Mouse (Mus musculus) CH12.LX (cell line): Measurements from ENCODE around the gene Mknk1.

Source experiments
- CHD1 ChIP-seq: IDR thresholded peaks from 2 replicates; pipeline ENCODE4 v1.6.1; 2012; ENCODE audit warnings: low read depth, low read length, improper control_type of control experiment, inconsistent platforms
- CHD2 ChIP-seq: IDR thresholded peaks from 2 replicates; pipeline ENCODE4 v1.6.1; 2011; ENCODE audit warnings: low read length, improper control_type of control experiment
- CTCF ChIP-seq, 2 experiments: IDR thresholded peaks in 1 of 2; conservative IDR thresholded peaks in 1 of 2; 2 replicates each; pipeline ENCODE4 v1.5.1; 2011 to 2012; ENCODE audit warnings: low read depth in 2 of 2, low read length in 2 of 2, improper control_type of control experiment in 1 of 2, inconsistent platforms in 1 of 2, mild to moderate bottlenecking in 1 of 2, moderate library complexity in 1 of 2
- ETS1 ChIP-seq: conservative IDR thresholded peaks from 2 replicates; pipeline ENCODE4 v1.6.1; 2012; ENCODE audit warnings: low read depth, mild to moderate bottlenecking, inconsistent platforms, low read length, improper control_type of control experiment, moderate library complexity
- GABPA ChIP-seq: IDR thresholded peaks from 2 replicates; pipeline ENCODE4 v1.6.1; 2012; ENCODE audit warnings: low read depth, low read length, improper control_type of control experiment, inconsistent platforms; ENCODE audit not compliant: insufficient replicate concordance
- JUND ChIP-seq: conservative IDR thresholded peaks from 2 replicates; pipeline ENCODE4 v1.6.1; 2011; ENCODE audit warnings: low read depth, low read length, improper control_type of control experiment
- KAT2A ChIP-seq: IDR thresholded peaks from 2 replicates; pipeline ENCODE4 v1.6.1; 2012; ENCODE audit warnings: low read length, improper control_type of control experiment, inconsistent platforms; ENCODE audit not compliant: insufficient replicate concordance
- POLR2A ChIP-seq: IDR thresholded peaks from 2 replicates; pipeline ENCODE4 v1.6.1; 2011; ENCODE audit warnings: low read depth, mild to moderate bottlenecking, improper control_type of control experiment, low read length
- POLR2AphosphoS2 ChIP-seq: IDR thresholded peaks from 2 replicates; pipeline ENCODE4 v1.6.1; 2011; ENCODE audit warnings: low read depth, low read length, improper control_type of control experiment
- TBP ChIP-seq: conservative IDR thresholded peaks from 2 replicates; pipeline ENCODE4 v1.6.1; 2011; ENCODE audit warnings: low read depth, low read length, improper control_type of control experiment
- USF1 ChIP-seq: IDR thresholded peaks from 2 replicates; pipeline ENCODE4 v1.6.1; 2014; ENCODE audit warnings: low read depth, mild to moderate bottlenecking, inconsistent platforms, low read length, improper control_type of control experiment
- ZNF384 ChIP-seq: IDR thresholded peaks from 2 replicates; pipeline ENCODE4 v1.6.1; 2012; ENCODE audit warnings: low read depth, low read length, improper control_type of control experiment, inconsistent platforms

DNA sequence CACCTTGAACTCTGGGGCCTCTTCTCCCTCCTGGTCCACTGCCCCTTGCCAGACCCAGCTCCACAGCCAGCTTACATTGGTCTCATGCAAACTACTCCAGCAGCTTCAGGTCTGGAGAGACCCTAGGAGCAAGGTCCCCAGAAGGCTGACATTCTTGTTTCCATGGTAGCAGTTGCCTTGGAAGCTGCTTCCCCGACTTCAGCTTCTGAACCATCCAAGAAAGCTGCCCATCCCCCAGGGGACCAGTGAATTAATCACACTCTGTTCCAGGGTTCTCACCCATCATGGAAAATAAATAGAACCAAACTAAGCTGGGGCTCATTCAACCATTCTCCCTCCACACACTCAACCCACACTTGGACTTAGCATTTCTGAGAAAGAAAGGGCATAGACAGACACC lies 42.2 kb downstream of the Mknk1 start:
- TF ChIP-seq POLR2A (no peak), CTCF (conservative IDR thresholded peaks at IDR 0.05 in 1 of 2, IDR thresholded peaks at IDR 0.05 in 1 of 2; ENCODE audit: low read depth in 2 of 2, low read length in 2 of 2) (no peak), USF1 (no peak), CHD1 (no peak), JUND (no peak), CHD2 (no peak), ETS1 (no peak), ZNF384 (no peak), KAT2A (no peak), POLR2AphosphoS2 (no peak), TBP (no peak), GABPA (no peak)
